Mouse (Mus musculus) midbrain, embryonic 10.5 days (tissue): ENCODE data around the gene Prl. TPM values are rescaled to one million over a fixed set of nuclear protein-coding genes. Genes with fewer than 3 reads are reported as not detected.

Experiments
- polyA plus RNA-seq: library from polyadenylated mRNA; unstranded; fragments of >200 nt; fragmentation: Nextera tagmentation; extraction: Ambion mirVana; gene quantifications from 2 replicates; pipeline ENCODE4 v1.2.1, GENCODE M21; 2016

The Prl gene
- polyA plus RNA-seq, 1 experiment from 2014 or later, result not detected

Other genes with a start within 250 kb of the Prl start
- gene Prl3d1, start 36.6 kb downstream of the Prl start, polyA plus RNA-seq, result not detected in 2 replicates
- not detected in 2 replicates for gene Prl3d2, start 64.1 kb downstream of the Prl start, polyA plus RNA-seq
- gene Prl3d3, start 99.2 kb downstream of the Prl start, polyA plus RNA-seq, result not detected in 2 replicates
- gene Prl3c1, start 139.1 kb downstream of the Prl start, polyA plus RNA-seq, result not detected in 2 replicates
- gene Prl3b1, start 184.3 kb downstream of the Prl start, polyA plus RNA-seq, result 0.62 and 1.6 TPM in 2 replicates
- gene Prl3a1, start 201.9 kb downstream of the Prl start, polyA plus RNA-seq, result not detected in 2 replicates